Mouse (Mus musculus): ENCODE data around the gene Aph1c.
"Not testable (repeated sequence)": the region's sequence is repeated elsewhere in the genome, so short reads cannot be mapped to it uniquely, and the experiment has no call there.

Gene Aph1c

GRCm38 (mm10) chr9:66833851-66834250 lies 675 bp downstream of the Aph1c start:
- in situ Hi-C loops (cut with MboI, MseI): no loop called here

- in situ Hi-C loops (cut with MboI, MseI): no loop called here
Measured at GRCm38 (mm10) chr9:66832366-66832908, 2.1 kb downstream of the Aph1c start.

GRCm38 (mm10) chr9:66825990-66826389 lies 8.5 kb downstream of the Aph1c start:
- in situ Hi-C loops (cut with MboI, MseI): no loop called here

- in situ Hi-C loops (cut with MboI, MseI): loop anchor here (5.0 kb wide), 1 partner anchor 40 kb away; no protein-coding TSS in a partner anchor
Measured at GRCm38 (mm10) chr9:66822255-66822654, 12.3 kb downstream of the Aph1c start.

- in situ Hi-C loops (cut with MboI, MseI): loop anchor here (5.0 kb wide), 1 partner anchor 39 kb away; no protein-coding TSS in a partner anchor
Measured at GRCm38 (mm10) chr9:66820996-66821395, 13.5 kb downstream of the Aph1c start.

- in situ Hi-C loops (cut with MboI, MseI): no loop called here
Measured at GRCm38 (mm10) chr9:66813392-66813791, 21.1 kb downstream of the Aph1c start.

- in situ Hi-C loops (cut with MboI, MseI): not testable (repeated sequence)
Measured at GRCm38 (mm10) chr9:66805951-66806350, 28.6 kb downstream of the Aph1c start.

GRCm38 (mm10) chr9:66801947-66802346 lies 32.6 kb downstream of the Aph1c start:
- in situ Hi-C loops (cut with MboI, MseI): no loop called here

- in situ Hi-C loops (cut with MboI, MseI): no loop called here
Measured at GRCm38 (mm10) chr9:66796739-66797138, 37.8 kb downstream of the Aph1c start, which contains the start of gene Gm10647. TSS of gene Gm10647 (plus strand) at chr9:66797039.

GRCm38 (mm10) chr9:66795464-66796324 lies 38.8 kb downstream of the Aph1c start, which contains the start of gene Aph1b:
TSS of gene Aph1b (minus strand) at chr9:66795490.
- in situ Hi-C loops (cut with MboI, MseI): no loop called here

GRCm38 (mm10) chr9:66794629-66795463 lies 39.7 kb downstream of the Aph1c start:
- in situ Hi-C loops (cut with MboI, MseI): no loop called here

GRCm38 (mm10) chr9:66787821-66788220 lies 46.7 kb downstream of the Aph1c start:
- in situ Hi-C loops (cut with MboI, MseI): loop anchor here (10.0 kb wide), 1 partner anchor 143 kb away; no protein-coding TSS in a partner anchor

- in situ Hi-C loops (cut with MboI, MseI): loop anchor here (5.0 to 10.0 kb wide), 2 partner anchors 38 to 140 kb away; no protein-coding TSS in a partner anchor
Measured at GRCm38 (mm10) chr9:66784552-66784951, 50.0 kb downstream of the Aph1c start.

- in situ Hi-C loops (cut with MboI, MseI): no loop called here
Measured at GRCm38 (mm10) chr9:66770701-66771100, 63.8 kb downstream of the Aph1c start.

GRCm38 (mm10) chr9:66769275-66769674 lies 65.3 kb downstream of the Aph1c start:
- in situ Hi-C loops (cut with MboI, MseI): no loop called here

GRCm38 (mm10) chr9:66768721-66769120 lies 65.8 kb downstream of the Aph1c start:
- in situ Hi-C loops (cut with MboI, MseI): no loop called here

Measured in T-helper 1 cell (primary cell).